Comparison of ENCODE assay signal across 26 mouse cellular contexts in genomic region chr1:35551503-35551902, GRCm38 (mm10).
"Had no signal": no experiment of that assay in that cellular context is flagged by ENCODE, and none has a peak within 500 bp of the region (broad histone marks: within the 10 kb centered on the region; RNA-seq: fewer than 3 reads in every experiment).

No protein-coding gene starts in this region.

- H3K36me3 ChIP-seq: heart, embryonic 10.5 days; heart, embryonic 12.5 days; hindbrain, embryonic 10.5 days; hindbrain, embryonic 12.5 days; kidney, embryonic 15.5 days; limb, embryonic 13.5 days; limb, embryonic 15.5 days; liver, embryonic 12.5 days had no signal

- H3K9me3 ChIP-seq: heart, embryonic 10.5 days; heart, embryonic 12.5 days; hindbrain, embryonic 10.5 days; hindbrain, embryonic 12.5 days; kidney, embryonic 15.5 days; limb, embryonic 13.5 days; limb, embryonic 15.5 days; liver, embryonic 12.5 days had no signal

- H3K4me3 ChIP-seq: heart, embryonic 10.5 days; heart, embryonic 12.5 days; hindbrain, embryonic 10.5 days; hindbrain, embryonic 12.5 days; kidney, embryonic 15.5 days; limb, embryonic 13.5 days; limb, embryonic 15.5 days; liver, embryonic 12.5 days had no signal

- H3K4me2 ChIP-seq: heart, embryonic 12.5 days; hindbrain, embryonic 12.5 days; hindbrain, embryonic 14.5 days; kidney, embryonic 15.5 days; limb, embryonic 13.5 days; limb, embryonic 15.5 days; liver, embryonic 12.5 days had no signal

- H3K27me3 ChIP-seq: heart, embryonic 12.5 days; hindbrain, embryonic 12.5 days; kidney, embryonic 15.5 days; limb, embryonic 13.5 days; limb, embryonic 15.5 days; liver, embryonic 12.5 days had no signal

- DNase-seq: gastrocnemius, postnatal 10 days; gastrocnemius, postnatal 25 days; heart, adult 18-20 months; heart, postnatal 10 days; heart, postnatal 4 days; kidney, adult 11 months; kidney, adult 2 months; kidney, adult 9 months; kidney, postnatal 14 days; kidney, postnatal 36 days; layer of hippocampus, adult 9-11 months; layer of hippocampus, postnatal 36 days; left cerebral cortex, postnatal 4 days had no signal

- ATAC-seq: hindbrain, embryonic 16.5 days; intestine, embryonic 16.5 days; liver, embryonic 12.5 days had no signal

- H3K4me1 ChIP-seq: heart, embryonic 10.5 days; heart, embryonic 12.5 days; hindbrain, embryonic 10.5 days; hindbrain, embryonic 12.5 days; kidney, embryonic 15.5 days; limb, embryonic 13.5 days; limb, embryonic 15.5 days; liver, embryonic 12.5 days had no signal

- H3K27ac ChIP-seq: heart, embryonic 10.5 days; hindbrain, embryonic 10.5 days; hindbrain, embryonic 12.5 days; hindbrain, embryonic 14.5 days; kidney, embryonic 15.5 days; kidney, postnatal 0 days; limb, embryonic 13.5 days; limb, embryonic 15.5 days; liver, embryonic 12.5 days; liver, embryonic 14.5 days had no signal

- H3K9ac ChIP-seq: heart, embryonic 12.5 days; hindbrain, embryonic 12.5 days; hindbrain, embryonic 14.5 days; kidney, embryonic 15.5 days; limb, embryonic 13.5 days; limb, embryonic 15.5 days; liver, embryonic 12.5 days; liver, embryonic 14.5 days had no signal
